Mouse (Mus musculus): ENCODE results near the gene Brms1.
A peak's percentile ranks its signal among the peaks of the same experiment; 100 is the strongest.
"Not testable (repeated sequence)": the region's sequence is repeated elsewhere in the genome, so short reads cannot be mapped to it uniquely, and the experiment has no call there.

Brms1 gene

GRCm38 (mm10) chr19:5067040-5067799, 26.1 kb downstream of the Brms1 start:
- no peak for DNase-seq (ENCODE audit: low spot score)

GRCm38 (mm10) chr19:5067867-5068569, 26.9 kb downstream of the Brms1 start, which contains the start of gene Cd248:
Gene Cd248 (plus strand): TSS chr19:5068078.
- no peak for DNase-seq (ENCODE audit: low spot score)

- DNase-seq (ENCODE audit: low spot score): no peak
These were observed 27.5 kb downstream of the Brms1 start for GRCm38 (mm10) chr19:5068570-5069234.

DNA sequence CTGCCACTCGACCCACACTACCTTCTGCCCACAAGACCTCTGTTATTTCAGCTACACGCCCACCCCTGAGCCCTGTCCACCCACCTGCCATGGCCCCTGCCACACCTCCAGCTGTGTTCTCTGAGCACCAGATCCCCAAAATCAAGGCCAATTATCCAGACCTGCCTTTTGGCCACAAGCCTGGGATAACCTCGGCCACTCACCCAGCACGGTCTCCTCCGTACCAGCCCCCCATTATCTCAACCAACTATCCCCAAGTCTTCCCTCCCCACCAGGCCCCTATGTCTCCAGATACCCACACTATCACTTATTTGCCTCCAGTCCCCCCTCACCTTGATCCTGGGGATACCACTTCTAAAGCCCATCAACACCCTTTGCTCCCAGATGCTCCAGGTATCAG, 28.3 kb downstream of the Brms1 start:
- DNase-seq (ENCODE audit: low spot score): no peak

DNA sequence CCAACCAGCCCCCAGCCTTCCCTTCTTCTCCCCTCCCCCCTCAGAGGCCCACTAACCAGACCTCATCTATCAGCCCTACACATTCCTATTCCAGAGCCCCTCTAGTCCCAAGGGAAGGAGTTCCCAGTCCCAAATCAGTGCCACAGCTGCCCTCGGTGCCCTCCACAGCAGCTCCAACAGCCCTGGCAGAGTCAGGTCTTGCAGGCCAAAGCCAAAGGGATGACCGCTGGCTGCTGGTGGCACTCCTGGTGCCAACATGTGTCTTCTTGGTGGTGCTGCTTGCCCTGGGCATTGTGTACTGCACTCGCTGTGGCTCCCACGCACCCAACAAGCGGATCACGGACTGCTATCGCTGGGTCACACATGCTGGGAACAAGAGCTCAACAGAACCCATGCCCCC, 28.8 kb downstream of the Brms1 start:
- DNase-seq (ENCODE audit: low spot score): no peak

GRCm38 (mm10) chr19:5071077-5071476, 29.9 kb downstream of the Brms1 start:
- no peak for DNase-seq (ENCODE audit: low spot score)

DNA sequence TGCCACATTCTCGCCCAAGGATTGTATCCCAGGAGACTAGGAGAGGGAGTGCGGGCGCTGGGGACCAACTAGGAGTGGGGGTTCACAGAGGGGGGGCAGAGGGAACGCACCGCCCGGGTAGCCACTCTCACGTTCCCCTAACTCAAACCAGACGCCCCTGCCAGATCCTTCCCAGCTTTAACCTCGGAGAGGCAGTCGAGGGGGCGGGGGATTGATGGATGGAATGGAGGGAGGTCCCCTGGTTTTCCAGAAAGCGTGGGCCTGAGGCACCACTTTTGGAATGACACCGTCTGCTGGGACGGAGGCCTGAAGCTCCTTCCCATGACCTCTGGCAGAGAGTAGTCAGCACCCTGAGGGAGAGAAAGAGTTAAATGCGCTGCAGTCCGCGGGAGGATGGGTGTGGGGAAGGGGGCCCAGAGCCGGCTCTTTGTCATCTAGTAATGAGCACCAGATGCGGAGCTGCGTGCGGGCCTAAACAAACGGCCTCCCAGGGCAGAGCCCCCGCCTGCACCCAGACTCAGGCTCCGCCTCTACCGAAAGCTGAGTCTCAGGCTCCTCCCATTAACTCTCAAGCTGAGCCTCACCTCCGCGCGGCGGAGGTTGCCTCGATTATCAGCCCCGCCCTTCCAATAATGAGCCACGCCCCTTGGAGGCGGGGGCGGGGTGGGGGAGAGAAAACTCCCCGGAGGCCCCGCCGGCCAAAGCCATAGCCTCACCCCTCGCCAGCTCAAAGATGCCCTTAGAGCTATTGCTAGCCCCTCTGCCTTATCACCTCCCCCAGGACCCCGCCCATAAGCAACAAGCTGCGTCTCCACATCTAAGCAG, 30.6 kb downstream of the Brms1 start:
- DNase-seq (ENCODE audit: low spot score): no peak

GRCm38 (mm10) chr19:5072389-5073019, 31.4 kb downstream of the Brms1 start:
- DNase-seq (ENCODE audit: low spot score): no peak

- DNase-seq (ENCODE audit: low spot score): no peak
These were observed 31.9 kb downstream of the Brms1 start for GRCm38 (mm10) chr19:5073028-5073427.

GRCm38 (mm10) chr19:5073518-5073917, 32.4 kb downstream of the Brms1 start:
- DNase-seq (ENCODE audit: low spot score): no peak

DNA sequence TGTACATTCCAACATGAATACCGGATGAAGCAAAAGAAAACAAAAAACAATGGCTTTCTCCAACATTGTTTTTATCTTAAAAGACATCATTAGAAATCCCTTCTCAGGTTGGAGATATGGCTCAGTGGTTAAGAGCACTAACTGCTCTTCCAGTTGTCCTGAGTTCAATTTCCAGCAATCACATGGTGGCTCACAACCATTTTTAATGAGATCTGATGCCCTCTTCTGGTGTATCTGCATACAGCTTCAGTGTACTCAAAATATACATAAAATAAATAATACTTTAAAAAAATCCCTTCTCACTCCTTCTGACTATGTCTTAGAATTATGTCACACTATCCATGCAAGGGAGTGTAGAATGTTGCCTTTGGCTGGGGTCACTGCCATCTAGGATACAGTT, 38.1 kb downstream of the Brms1 start:
- DNase-seq (ENCODE audit: low spot score): no peak

DNA sequence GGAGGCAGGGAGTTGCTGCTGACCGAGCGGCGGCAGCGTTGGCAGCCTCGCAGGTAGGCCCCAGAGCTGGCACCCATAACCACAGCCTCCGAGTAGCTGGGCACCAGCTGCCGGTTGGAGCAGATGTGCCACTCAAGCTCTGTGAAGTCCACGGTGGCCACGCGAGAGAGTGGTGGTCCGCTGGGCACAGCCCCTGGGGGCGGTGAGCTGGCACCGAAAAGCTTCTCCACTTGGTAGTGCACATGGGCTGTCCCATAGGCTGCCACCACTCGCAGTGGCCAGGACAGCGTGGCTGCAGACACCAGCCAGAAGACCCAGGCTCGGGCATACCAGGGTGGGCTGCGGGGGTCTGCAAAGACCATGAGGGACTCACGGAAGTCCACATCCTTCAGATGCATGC, 40.9 kb downstream of the Brms1 start:
- no peak for DNase-seq (ENCODE audit: low spot score)

DNA sequence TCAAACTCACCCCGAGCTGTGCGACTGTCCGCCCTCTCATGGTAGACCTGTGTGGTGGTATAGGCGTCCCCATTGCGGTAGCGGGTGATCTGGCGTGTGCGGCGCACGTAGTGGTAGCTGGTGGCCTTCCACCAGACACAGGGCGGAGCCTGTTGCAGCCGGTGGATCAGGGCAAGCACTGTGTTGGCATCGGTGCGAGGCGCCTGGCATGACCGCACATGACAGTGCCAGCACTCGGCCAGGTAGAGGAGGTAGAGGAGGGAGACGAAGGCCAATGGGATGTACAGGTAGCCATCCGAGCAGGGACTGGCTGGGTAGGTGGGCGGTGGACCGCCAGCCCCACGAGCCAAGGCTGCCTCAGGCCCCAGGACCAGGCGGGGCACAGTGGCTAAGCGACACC, 41.4 kb downstream of the Brms1 start:
- no peak for DNase-seq (ENCODE audit: low spot score)

DNA sequence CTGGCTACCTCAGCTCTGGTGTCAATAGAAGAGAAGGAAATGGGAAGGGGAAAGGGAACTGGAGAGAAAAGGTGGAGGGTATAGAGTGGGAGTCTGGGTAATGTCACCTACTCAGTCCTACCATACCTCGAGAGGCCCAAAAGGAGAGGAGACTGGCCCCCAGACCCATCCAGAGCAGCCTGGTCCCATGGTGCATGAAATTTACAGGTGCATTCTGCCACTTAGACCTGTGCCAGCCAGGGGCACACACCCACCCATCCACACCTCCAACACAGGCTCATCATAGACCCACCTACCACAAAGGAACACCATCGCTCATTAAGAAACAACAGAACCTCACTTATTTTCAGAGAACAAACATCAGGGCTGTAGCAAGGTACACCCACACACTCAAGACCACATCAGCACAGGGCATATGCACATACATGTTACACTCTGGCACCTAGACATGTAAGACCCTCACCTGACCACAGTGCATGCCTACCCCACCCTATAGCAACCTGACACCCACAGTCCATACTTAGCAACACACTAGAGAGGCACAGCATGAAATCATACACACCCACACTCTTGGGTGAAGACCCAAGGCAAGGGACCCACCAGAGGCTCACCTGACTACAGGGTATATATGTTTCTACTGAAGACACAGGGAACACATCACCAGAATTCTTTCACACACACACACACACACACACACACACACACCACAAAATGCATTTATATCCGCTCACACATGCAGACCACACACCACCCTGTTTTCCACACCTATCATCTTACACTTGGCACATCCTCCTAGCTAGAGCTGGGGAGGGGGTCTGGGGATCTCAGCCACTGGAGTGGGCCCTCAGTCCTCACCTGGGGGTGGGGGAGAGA, 43.0 kb downstream of the Brms1 start:
- DNase-seq (ENCODE audit: low spot score): no peak

DNA sequence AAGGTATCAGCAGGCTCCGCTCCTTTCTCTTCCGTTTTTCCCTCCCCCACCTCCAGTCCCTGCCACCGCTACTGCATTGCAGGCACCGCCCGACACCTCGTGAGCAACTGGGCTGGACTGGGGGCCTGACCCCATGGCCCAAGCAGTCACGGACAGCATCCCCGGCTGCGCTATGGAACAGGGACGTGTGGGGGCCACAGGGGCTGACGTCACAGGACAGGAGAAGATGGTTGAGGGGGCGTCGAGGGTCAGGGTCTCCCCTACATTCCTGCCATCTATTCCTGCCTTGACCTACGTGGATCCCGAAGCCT, 43.6 kb downstream of the Brms1 start:
- no peak for DNase-seq (ENCODE audit: low spot score)

DNA sequence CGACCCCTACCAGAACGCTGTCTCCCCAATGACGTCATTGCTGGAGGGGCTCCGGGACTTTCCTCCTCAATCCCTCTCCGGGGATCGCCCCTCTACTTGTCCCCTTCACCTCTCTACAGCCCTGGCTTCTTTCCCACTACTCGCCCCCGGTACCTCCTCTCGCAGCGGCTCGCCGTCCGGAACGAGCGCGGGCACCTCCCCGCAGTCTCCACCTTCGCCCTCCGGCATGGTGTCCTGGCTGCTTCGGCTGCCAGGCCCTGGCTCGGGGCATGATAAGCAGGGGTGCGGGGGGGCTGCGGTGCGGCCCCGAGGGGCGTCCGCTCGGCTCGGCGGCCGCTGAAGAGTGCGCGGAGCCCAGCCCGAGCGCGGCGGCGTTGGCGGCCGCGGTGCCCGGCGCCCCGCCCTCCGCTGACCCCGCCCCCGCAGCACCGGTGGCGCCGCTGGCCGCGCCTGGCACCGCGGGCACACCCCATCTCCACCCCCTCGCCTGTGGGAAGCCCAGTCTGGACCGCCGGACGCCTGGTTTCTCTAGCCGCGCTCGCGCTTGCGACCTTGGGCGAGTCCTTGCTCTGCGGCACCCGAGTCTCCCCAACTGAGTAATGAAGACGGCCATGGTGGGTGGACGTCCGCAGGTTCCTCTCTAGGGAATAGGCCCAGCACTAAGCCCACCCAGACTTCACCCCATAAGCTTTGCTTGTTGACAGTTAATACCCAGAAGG, 44.1 kb downstream of the Brms1 start, which contains the start of gene Tmem151a:
TSS of gene Tmem151a (minus strand) at position 387 of the 719 bp plus-strand sequence.
- no peak for DNase-seq (ENCODE audit: low spot score)

- not testable (repeated sequence) for DNase-seq (ENCODE audit: low spot score)
These were observed 45.4 kb downstream of the Brms1 start for GRCm38 (mm10) chr19:5086533-5086932.

DNA sequence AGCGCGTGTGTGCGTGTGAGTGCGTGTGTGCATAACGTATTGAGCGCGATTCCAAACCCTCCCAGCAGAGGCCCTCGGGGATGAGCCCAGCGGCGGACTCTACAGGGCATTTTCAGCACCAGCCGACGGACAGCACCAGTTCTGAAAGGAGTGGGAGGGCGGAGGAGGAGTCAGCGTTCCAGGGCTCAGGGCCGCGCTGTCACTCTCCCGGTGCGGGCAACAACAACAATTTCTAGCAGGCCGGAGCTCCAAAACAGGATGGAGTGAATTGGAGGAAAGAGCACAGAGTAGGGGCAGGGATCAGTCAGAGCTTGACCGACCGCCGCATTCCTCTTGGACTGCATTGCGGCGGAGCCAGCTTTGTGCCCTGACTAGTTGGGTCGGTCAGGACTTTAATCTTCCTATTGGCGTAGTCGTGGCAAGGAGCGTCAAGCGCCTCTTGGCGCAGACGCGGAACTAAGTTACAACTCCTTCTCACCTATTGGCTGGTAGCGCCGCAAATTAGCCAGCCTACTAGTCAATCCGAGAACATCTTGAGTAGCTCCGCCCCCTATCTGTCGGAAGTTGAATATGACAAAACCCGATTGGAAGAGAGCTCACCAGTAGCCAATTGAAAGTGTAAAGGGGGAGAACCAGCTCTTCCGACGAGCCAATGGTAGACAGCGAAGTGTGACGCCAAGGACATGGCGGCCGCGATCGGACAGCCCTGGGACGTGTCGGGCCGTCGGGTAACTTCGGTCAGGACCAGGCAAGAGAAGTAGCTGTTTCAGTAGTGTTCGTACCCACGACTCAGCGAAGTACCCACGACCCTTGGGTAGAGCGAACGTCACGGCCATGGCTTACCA, 47.0 kb downstream of the Brms1 start, which contains the start of gene Yif1a:
TSS of gene Yif1a (plus strand) at position 655 of the 845 bp plus-strand sequence.
- peak; percentile 87 for DNase-seq (ENCODE audit: low spot score)

GRCm38 (mm10) chr19:5089324-5089723, 48.2 kb downstream of the Brms1 start:
- DNase-seq (ENCODE audit: low spot score): no peak

All from urinary bladder, postnatal 10 days (tissue).